Mouse (Mus musculus) liver, postnatal 0 days (tissue): Measurements from ENCODE around the gene Zfp346. TPM values are rescaled to one million over a fixed set of nuclear protein-coding genes. Genes with fewer than 3 reads are reported as not detected.

Experiments used
- ATAC-seq: fragments of 200-750 bp; cut with Nextera tagmentation; 2 replicates; pipeline ENCODE4 v1.8.0; 2017; ENCODE audit warnings: mild to moderate bottlenecking, moderate library complexity
- DNase-seq: peaks from one replicate; pipeline ENCODE4 v3.0.0-alpha.2; 2016
- H3K27ac ChIP-seq: fragments of 300-500 bp; sonication (generic); 2 replicates; pipeline ENCODE4 v1.5.1; 2014; ENCODE audit warnings: antibody characterized with exemption, moderate library complexity, mild to moderate bottlenecking, low read depth
- H3K27me3 ChIP-seq: fragments of 300-500 bp; sonication (generic); 2 replicates; pipeline ENCODE4 v1.6.1; 2014; ENCODE audit warnings: low read length, control low read depth, mixed read lengths; ENCODE audit not compliant: insufficient read depth
- H3K36me3 ChIP-seq: fragments of 300-500 bp; sonication (generic); replicated peaks from 2 replicates; pipeline ENCODE4 v1.6.1; 2014; ENCODE audit warnings: mild to moderate bottlenecking, control low read depth, low read length, moderate library complexity, mixed read lengths; ENCODE audit not compliant: insufficient read depth
- H3K4me1 ChIP-seq: fragments of 300-500 bp; sonication (generic); 2 replicates; pipeline ENCODE4 v1.6.1; 2014; ENCODE audit warnings: antibody characterized with exemption, mild to moderate bottlenecking, control low read depth; ENCODE audit not compliant: insufficient read depth
- H3K4me2 ChIP-seq: fragments of 300-500 bp; sonication (generic); 2 replicates; pipeline ENCODE4 v1.6.1; 2014; ENCODE audit warnings: low read depth, mild to moderate bottlenecking, low read length, moderate library complexity, mixed read lengths
- H3K4me3 ChIP-seq: fragments of 300-500 bp; sonication (generic); 2 replicates; pipeline ENCODE4 v1.5.1; 2014; ENCODE audit warnings: low read depth, low read length
- H3K9ac ChIP-seq: fragments of 300-500 bp; sonication (generic); replicated peaks from 2 replicates; pipeline ENCODE4 v1.6.1; 2014; ENCODE audit warnings: mild to moderate bottlenecking, moderate library complexity
- H3K9me3 ChIP-seq: fragments of 300-500 bp; sonication (generic); 2 replicates; pipeline ENCODE4 v1.6.1; 2016; ENCODE audit warnings: mild to moderate bottlenecking, control low read depth, low read length, mixed read lengths
- CTCF ChIP-seq: sonication (generic); IDR thresholded peaks from 2 replicates; pipeline ENCODE4 v1.5.1; 2016; ENCODE audit warnings: antibody characterized with exemption, low read depth
- EP300 ChIP-seq: IDR thresholded peaks from 2 replicates; pipeline ENCODE4 v1.6.1; 2016; ENCODE audit warnings: antibody characterized with exemption, low read depth, mild to moderate bottlenecking
- WGBS: fragments of 180-500 bp; shearing (Covaris S2); extraction: QIAGEN DNeasy Blood & Tissue Kit; methylation state at CpG from one replicate; pipeline ENCODE4 v1.1.7; 2014; ENCODE audit not compliant: insufficient replicate concordance; 5-methylcytosine and 5-hydroxymethylcytosine counted together
- polyA plus RNA-seq: library from polyadenylated mRNA; unstranded; fragments of >200 nt; fragmentation: Nextera tagmentation; extraction: Ambion mirVana; gene quantifications from 2 replicates; pipeline ENCODE4 v1.2.1, GENCODE M21; 2015

Zfp346 gene
- polyA plus RNA-seq, 1 experiment from 2014 or later, result 3.6 TPM

GRCm38 (mm10) chr13:55165831-55166339 lies 60.8 kb downstream of the Zfp346 start:
- Histone ChIP-seq H3K9ac (no peak overlapping the region), H3K4me3 (no peak overlapping the region), H3K27me3 (no peaks in the 10 kb centered on the region), H3K4me2 (no peak overlapping the region), H3K9me3 (no peaks in the 10 kb centered on the region; the same call in 1 of the 2 replicates), H3K36me3 (no peaks in the 10 kb centered on the region), H3K27ac (no peak overlapping the region), H3K4me1 (0 out of 2 replicates have a peak, but pooled peaks cover 2% of the 10 kb centered on the region)
- 85% methylated on average over 14 of the region's 16 CpGs for WGBS
- ATAC-seq (no peak), DNase-seq (no peak)
- TF ChIP-seq CTCF (no peak), EP300 (no peak)

GRCm38 (mm10) chr13:55166806-55167725 lies 62.0 kb downstream of the Zfp346 start:
- DNase-seq, result no peak
- Histone ChIP-seq H3K27me3 (no peaks in the 10 kb centered on the region), H3K36me3 (no peaks in the 10 kb centered on the region), H3K4me2 (no peak overlapping the region), H3K9ac (no peak overlapping the region), H3K4me3 (no peak overlapping the region), H3K4me1 (peaks cover 8% of the 10 kb centered on the region), H3K27ac (no peak overlapping the region), H3K9me3 (no peaks in the 10 kb centered on the region; the same call in 1 of the 2 replicates)
- TF ChIP-seq CTCF (no peak), EP300 (no peak)
- 83% methylated on average over 32 of the region's 32 CpGs for WGBS
- no peak for ATAC-seq

- 81% methylated on average over 11 of the region's 11 CpGs for WGBS
These were observed 62.7 kb downstream of the Zfp346 start for GRCm38 (mm10) chr13:55167798-55168197.

GRCm38 (mm10) chr13:55168255-55168654 lies 63.1 kb downstream of the Zfp346 start:
- Histone ChIP-seq H3K9ac (no peak overlapping the region), H3K4me1 (peaks cover 8% of the 10 kb centered on the region), H3K27me3 (no peaks in the 10 kb centered on the region), H3K27ac (no peak overlapping the region), H3K4me3 (no peak overlapping the region), H3K4me2 (no peak overlapping the region), H3K9me3 (no peaks in the 10 kb centered on the region; the same call in 1 of the 2 replicates), H3K36me3 (no peaks in the 10 kb centered on the region)
- no peak for DNase-seq
- no peak for TF ChIP-seq CTCF
- TF ChIP-seq EP300, result no peak
- 93% methylated on average over 5 of the region's 5 CpGs for WGBS
- ATAC-seq, result no peak

More at GRCm38 (mm10) chr13:55167798-55168197, 62.7 kb downstream of the Zfp346 start:
- no peak for ATAC-seq
- H3K27ac ChIP-seq, result no peak overlapping the region
- H3K9me3 ChIP-seq, result no peaks in the 10 kb centered on the region; the same call in 1 of the 2 replicates
- TF ChIP-seq EP300 (no peak), CTCF (no peak)
- H3K36me3 ChIP-seq, result no peaks in the 10 kb centered on the region
- H3K4me3 ChIP-seq, result no peak overlapping the region
- no peak overlapping the region for H3K9ac ChIP-seq
- peaks cover 8% of the 10 kb centered on the region for H3K4me1 ChIP-seq
- H3K27me3 ChIP-seq, result no peaks in the 10 kb centered on the region
- DNase-seq, result no peak
- H3K4me2 ChIP-seq, result no peak overlapping the region

- H3K27me3 ChIP-seq, result no peaks in the 10 kb centered on the region
- H3K4me2 ChIP-seq, result no peak overlapping the region
- WGBS, result 84% methylated on average over 13 of the region's 13 CpGs
- no peaks in the 10 kb centered on the region for H3K36me3 ChIP-seq
- no peak for ATAC-seq
- H3K4me3 ChIP-seq, result no peak overlapping the region
- peaks cover 6% of the 10 kb centered on the region for H3K4me1 ChIP-seq
- H3K27ac ChIP-seq, result no peak overlapping the region
- no peak overlapping the region for H3K9ac ChIP-seq
- no peaks in the 10 kb centered on the region; the same call in 1 of the 2 replicates for H3K9me3 ChIP-seq
- TF ChIP-seq CTCF (no peak), EP300 (no peak)
- no peak for DNase-seq
These were observed 63.9 kb downstream of the Zfp346 start for GRCm38 (mm10) chr13:55168958-55169369.

GRCm38 (mm10) chr13:55171517-55172335 lies 66.6 kb downstream of the Zfp346 start:
- Histone ChIP-seq H3K4me3 (0 out of 2 replicates have a peak overlapping the region, but pooled peaks have one; percentile 8), H3K27ac (no peak overlapping the region), H3K36me3 (no peaks in the 10 kb centered on the region), H3K27me3 (no peaks in the 10 kb centered on the region), H3K4me1 (peaks cover 6% of the 10 kb centered on the region), H3K9me3 (no peaks in the 10 kb centered on the region; the same call in 1 of the 2 replicates), H3K4me2 (peak overlapping the region; percentile 51), H3K9ac (no peak overlapping the region)
- ATAC-seq (peak; percentile 38; the same call in 1 of the 2 replicates), DNase-seq (no peak)
- TF ChIP-seq CTCF (no peak), EP300 (no peak)
- WGBS, result 31% methylated on average over 25 of the region's 26 CpGs
